Mouse (Mus musculus): ENCODE measurements around the gene Otulinl. TPM values are rescaled to one million over a fixed set of nuclear protein-coding genes. Genes with fewer than 3 reads are reported as not detected.

The Otulinl gene
- polyA plus RNA-seq, 1 experiment = 12.2 TPM

DNA sequence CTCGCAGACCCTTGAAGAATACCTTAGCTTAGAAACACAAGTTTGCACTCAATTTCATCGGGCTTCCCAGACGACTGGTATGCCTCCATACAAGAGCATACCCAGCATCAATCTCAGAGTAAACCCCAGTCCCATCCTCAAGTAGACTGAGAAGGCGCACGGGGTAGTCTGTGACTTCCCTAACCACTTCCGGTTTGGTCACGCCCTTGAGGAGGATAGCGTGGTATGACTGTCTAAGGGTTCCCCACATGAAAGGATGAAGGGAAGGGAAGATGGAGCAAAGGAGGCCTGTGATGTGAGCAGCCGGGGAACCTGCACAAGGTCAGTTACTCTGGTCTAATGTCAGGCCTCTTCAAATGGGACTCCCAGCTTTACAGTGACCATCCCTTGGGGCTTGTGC, 53.6 kb downstream of the Otulinl start:
- 36% methylated on average over 9 of the region's 9 CpGs for WGBS
- no peak overlapping the region for H3K4me3 ChIP-seq (replicated peaks; ENCODE audit: control insufficient read depth, low read depth, low read length)

DNA sequence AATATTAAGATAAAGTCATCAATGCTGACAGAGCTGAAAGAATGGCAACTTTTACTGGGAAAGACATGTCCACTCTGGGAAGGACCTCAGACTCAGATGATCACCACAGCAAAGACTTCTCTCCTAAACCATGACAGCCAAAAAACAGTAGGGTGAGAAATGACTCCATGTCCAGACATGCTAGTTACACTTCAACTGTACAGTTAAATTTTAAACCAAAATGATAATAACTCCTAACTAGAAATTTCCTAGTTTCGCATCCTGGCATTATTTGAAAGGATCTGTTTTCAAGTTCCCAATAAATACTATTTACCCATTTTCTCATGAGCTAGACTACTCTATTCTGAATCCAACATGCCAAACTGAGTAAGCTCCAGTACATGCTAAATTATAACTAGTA, 55.1 kb downstream of the Otulinl start:
- TF ChIP-seq CTCF (IDR thresholded peaks at IDR 0.05; ENCODE audit: control insufficient read depth, insufficient read depth, low read length) = no peak
- TF ChIP-seq POLR2A (IDR thresholded peaks at IDR 0.05; ENCODE audit: borderline replicate concordance, control insufficient read depth, low read depth, low read length) = no peak
- WGBS = 92% methylated on average over 1 of the region's 1 CpGs
- H3K4me1 ChIP-seq (ENCODE audit: control insufficient read depth, insufficient read depth, low read length) = peaks cover 17% of the 10 kb centered on the region; the same call in 1 of the 2 replicates
- H3K27ac ChIP-seq (ENCODE audit: control insufficient read depth, insufficient read depth, low read depth, low read length, poor library complexity) = no peak overlapping the region
- H3K4me3 ChIP-seq (replicated peaks; ENCODE audit: control insufficient read depth, low read depth, low read length) = no peak overlapping the region

More for the DNA sequence above, 53.6 kb downstream of the Otulinl start:
- Histone ChIP-seq H3K27ac (ENCODE audit: control insufficient read depth, insufficient read depth, low read depth, low read length, poor library complexity) (no peak overlapping the region), H3K4me1 (ENCODE audit: control insufficient read depth, insufficient read depth, low read length) (peaks cover 17% of the 10 kb centered on the region; the same call in 1 of the 2 replicates)
- TF ChIP-seq CTCF (IDR thresholded peaks at IDR 0.05; ENCODE audit: control insufficient read depth, insufficient read depth, low read length) (no peak), POLR2A (IDR thresholded peaks at IDR 0.05; ENCODE audit: borderline replicate concordance, control insufficient read depth, low read depth, low read length) (no peak)

DNA sequence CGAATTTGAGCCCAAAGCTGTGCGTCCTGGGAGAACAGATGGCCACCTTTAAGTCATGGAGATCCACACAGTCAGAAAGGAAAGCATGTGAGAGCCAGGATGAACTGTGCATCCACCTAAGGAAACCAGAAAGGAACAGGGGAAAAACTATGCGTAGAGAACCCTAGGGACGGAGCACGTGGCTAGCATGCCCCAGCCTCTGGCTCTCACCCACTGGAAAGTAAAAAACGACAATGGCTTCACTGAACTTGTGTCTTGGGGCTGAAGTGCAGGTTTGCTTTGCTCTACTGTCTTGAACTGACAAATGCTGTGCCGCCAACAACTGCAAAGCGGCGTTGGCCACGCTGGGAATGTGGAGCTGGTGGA, 55.5 kb downstream of the Otulinl start:
- Histone ChIP-seq H3K27ac (ENCODE audit: control insufficient read depth, insufficient read depth, low read depth, low read length, poor library complexity) (peak overlapping the region; percentile 42; the same call in 1 of the 2 replicates), H3K4me1 (ENCODE audit: control insufficient read depth, insufficient read depth, low read length) (peaks cover 17% of the 10 kb centered on the region; the same call in 1 of the 2 replicates), H3K4me3 (replicated peaks; ENCODE audit: control insufficient read depth, low read depth, low read length) (no peak overlapping the region)
- 75% methylated on average over 10 of the region's 10 CpGs for WGBS
- TF ChIP-seq POLR2A (IDR thresholded peaks at IDR 0.05; ENCODE audit: borderline replicate concordance, control insufficient read depth, low read depth, low read length) (no peak), CTCF (IDR thresholded peaks at IDR 0.05; ENCODE audit: control insufficient read depth, insufficient read depth, low read length) (no peak)

DNA sequence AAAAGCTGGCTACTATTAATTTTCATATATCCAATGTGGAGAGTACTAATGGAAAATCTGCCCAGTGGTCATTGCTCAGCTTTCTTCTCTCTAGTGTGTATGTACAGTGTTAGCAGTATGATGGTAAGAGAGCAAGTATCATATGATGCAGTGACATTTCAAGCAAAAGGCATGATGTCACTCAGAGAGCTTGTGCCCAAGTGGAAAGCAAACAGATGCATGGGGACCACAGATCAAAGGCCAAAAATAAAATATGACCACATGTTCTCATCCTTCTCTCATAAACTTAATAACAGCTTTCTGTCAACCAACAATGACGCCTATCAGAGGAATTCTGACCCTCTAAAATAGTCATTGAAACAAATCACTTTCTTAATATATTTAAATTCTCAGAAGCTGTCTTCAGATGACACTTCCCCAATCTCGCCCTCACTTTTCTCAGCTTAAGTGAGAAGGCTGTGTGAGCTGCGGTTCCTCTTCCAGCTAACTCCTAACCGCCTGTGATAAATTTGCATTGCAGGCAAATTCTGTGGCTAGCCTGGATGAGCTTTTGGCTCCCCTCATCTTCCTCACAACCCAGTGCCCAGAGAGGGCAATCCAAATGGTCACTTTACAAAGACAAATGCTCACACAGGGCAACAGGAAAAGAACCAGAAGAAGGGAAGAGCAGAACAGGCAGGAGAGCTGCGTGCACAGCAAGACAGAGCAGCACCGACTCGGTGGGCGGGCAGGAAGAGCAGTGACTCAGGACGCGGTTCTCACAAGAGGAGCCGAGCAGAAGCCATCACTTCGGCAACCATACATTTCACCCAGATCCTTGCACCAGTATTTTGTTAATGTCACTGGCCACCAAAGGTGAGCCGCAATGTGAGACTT, 56.1 kb downstream of the Otulinl start:
- H3K27ac ChIP-seq (ENCODE audit: control insufficient read depth, insufficient read depth, low read depth, low read length, poor library complexity) = peak overlapping the region; percentile 42
- H3K4me3 ChIP-seq (replicated peaks; ENCODE audit: control insufficient read depth, low read depth, low read length) = no peak overlapping the region
- WGBS = 11% methylated on average over 13 of the region's 13 CpGs
- H3K4me1 ChIP-seq (ENCODE audit: control insufficient read depth, insufficient read depth, low read length) = peaks cover 17% of the 10 kb centered on the region; the same call in 1 of the 2 replicates
- TF ChIP-seq POLR2A (IDR thresholded peaks at IDR 0.05; ENCODE audit: borderline replicate concordance, control insufficient read depth, low read depth, low read length) = no peak
- TF ChIP-seq CTCF (IDR thresholded peaks at IDR 0.05; ENCODE audit: control insufficient read depth, insufficient read depth, low read length) = no peak

DNA sequence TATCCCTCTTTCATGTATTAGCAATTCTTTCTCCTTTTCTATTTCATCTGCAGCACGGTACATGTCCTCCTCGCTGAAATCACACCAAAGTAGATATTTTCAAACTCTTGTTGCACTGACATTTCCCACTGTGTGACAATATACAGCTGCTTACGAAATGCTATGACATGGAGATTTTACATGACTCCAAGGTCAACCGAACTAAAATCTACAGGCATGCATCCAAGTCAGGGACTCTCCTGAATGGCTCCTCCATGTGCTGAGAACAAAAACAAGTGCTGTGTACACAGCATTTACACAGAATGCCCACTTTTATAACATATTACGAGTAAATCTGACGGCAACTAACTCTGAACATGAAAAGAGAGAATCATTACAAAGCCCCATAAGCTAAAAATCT, 58.1 kb downstream of the Otulinl start:
- TF ChIP-seq CTCF (IDR thresholded peaks at IDR 0.05; ENCODE audit: control insufficient read depth, insufficient read depth, low read length) = no peak
- no peak for TF ChIP-seq POLR2A (IDR thresholded peaks at IDR 0.05; ENCODE audit: borderline replicate concordance, control insufficient read depth, low read depth, low read length)
- Histone ChIP-seq H3K27ac (ENCODE audit: control insufficient read depth, insufficient read depth, low read depth, low read length, poor library complexity) (no peak overlapping the region), H3K4me3 (replicated peaks; ENCODE audit: control insufficient read depth, low read depth, low read length) (no peak overlapping the region), H3K4me1 (ENCODE audit: control insufficient read depth, insufficient read depth, low read length) (peaks cover 15% of the 10 kb centered on the region; the same call in 1 of the 2 replicates)
- 83% methylated on average over 6 of the region's 6 CpGs for WGBS

DNA sequence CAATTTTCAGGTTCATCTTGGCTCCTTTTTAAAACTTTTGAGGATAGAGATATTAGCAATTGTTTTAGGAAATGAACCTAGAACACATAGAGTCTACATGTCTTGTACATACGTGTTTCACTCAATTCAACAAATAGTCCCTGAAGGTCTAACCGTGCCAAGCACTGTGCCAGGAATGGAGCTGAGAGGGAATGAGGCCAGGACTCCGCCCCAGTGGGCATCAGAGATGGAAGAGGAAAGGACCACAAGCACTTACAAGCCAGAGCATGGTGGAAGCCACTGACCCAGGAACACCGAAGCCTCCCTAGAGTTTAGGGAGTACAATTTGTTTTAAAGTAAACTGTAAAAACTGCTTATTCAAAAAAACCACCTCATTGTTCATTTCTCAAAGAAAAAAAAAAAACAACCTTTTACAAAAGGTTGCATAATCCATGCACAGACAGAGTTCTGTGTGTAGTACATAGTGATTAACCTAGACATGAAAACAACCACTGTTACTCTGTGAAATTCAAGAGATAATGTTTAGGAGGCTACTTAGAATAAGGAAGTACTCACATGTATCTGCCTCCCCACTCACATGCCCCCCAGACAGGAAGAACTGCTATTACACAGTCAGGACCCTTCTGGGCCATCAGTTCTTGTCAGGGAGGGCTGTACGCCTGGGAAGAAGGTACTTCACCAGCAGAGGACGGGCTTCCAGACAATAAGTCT, 60.7 kb downstream of the Otulinl start:
- peaks cover 2% of the 10 kb centered on the region; the same call in 1 of the 2 replicates for H3K4me1 ChIP-seq (ENCODE audit: control insufficient read depth, insufficient read depth, low read length)
- WGBS = 70% methylated on average over 6 of the region's 6 CpGs
- H3K4me3 ChIP-seq (replicated peaks; ENCODE audit: control insufficient read depth, low read depth, low read length) = no peak overlapping the region
- no peak overlapping the region for H3K27ac ChIP-seq (ENCODE audit: control insufficient read depth, insufficient read depth, low read depth, low read length, poor library complexity)
- TF ChIP-seq POLR2A (IDR thresholded peaks at IDR 0.05; ENCODE audit: borderline replicate concordance, control insufficient read depth, low read depth, low read length) (no peak), CTCF (IDR thresholded peaks at IDR 0.05; ENCODE audit: control insufficient read depth, insufficient read depth, low read length) (no peak)

DNA sequence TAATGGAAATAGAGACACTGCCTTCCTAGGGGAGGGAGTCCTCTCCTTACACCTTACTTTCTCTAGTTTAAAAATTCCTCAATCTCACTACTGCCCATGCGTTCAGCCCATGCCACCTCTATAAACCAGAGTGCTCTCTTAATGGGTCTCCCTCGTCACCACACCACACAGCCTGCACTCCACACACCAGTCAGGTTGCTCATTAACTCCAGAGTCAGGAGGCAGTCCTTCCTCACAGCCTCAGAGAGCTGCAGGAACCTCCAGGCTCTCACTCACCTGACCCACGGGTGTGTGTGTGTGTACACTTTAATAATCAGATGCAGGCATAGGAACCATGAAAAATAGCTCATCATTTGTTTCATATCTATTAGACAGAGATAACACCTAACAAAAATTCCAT, 61.7 kb downstream of the Otulinl start:
- WGBS = 73% methylated on average over 3 of the region's 3 CpGs
- TF ChIP-seq CTCF (IDR thresholded peaks at IDR 0.05; ENCODE audit: control insufficient read depth, insufficient read depth, low read length) (no peak), POLR2A (IDR thresholded peaks at IDR 0.05; ENCODE audit: borderline replicate concordance, control insufficient read depth, low read depth, low read length) (no peak)
- Histone ChIP-seq H3K4me3 (replicated peaks; ENCODE audit: control insufficient read depth, low read depth, low read length) (no peak overlapping the region), H3K27ac (ENCODE audit: control insufficient read depth, insufficient read depth, low read depth, low read length, poor library complexity) (no peak overlapping the region), H3K4me1 (ENCODE audit: control insufficient read depth, insufficient read depth, low read length) (peaks cover 2% of the 10 kb centered on the region; the same call in 1 of the 2 replicates)
